Mouse (Mus musculus): ENCODE results near the gene Gm17026. TPM values are rescaled to one million over a fixed set of nuclear protein-coding genes. Genes with fewer than 3 reads are reported as not detected.
"Not testable (repeated sequence)": the region's sequence is repeated elsewhere in the genome, so short reads cannot be mapped to it uniquely, and the experiment has no call there.

The Gm17026 gene
- not detected in 2 replicates for polyA plus RNA-seq (2016; fragmentation: Nextera tagmentation; extraction: Ambion mirVana)

GRCm38 (mm10) chr14:42259948-42260347 is at the start of gene Gm17026:
TSS of gene Gm17026 (minus strand) at chr14:42260048.
- H3K36me3 ChIP-seq; H3K4me3 ChIP-seq; H3K9me3 ChIP-seq (replicated peaks); ATAC-seq; H3K4me1 ChIP-seq; H3K27ac ChIP-seq; H3K9ac ChIP-seq; H3K4me2 ChIP-seq; H3K27me3 ChIP-seq (replicated peaks): not testable (repeated sequence)
- no CpG with 5 or more reads among the region's 3 CpGs for WGBS (ENCODE audit: insufficient replicate concordance)

- ATAC-seq; H3K4me2 ChIP-seq; H3K27ac ChIP-seq; H3K4me1 ChIP-seq; H3K9ac ChIP-seq; H3K27me3 ChIP-seq (replicated peaks); H3K4me3 ChIP-seq; H3K9me3 ChIP-seq (replicated peaks); H3K36me3 ChIP-seq: not testable (repeated sequence)
- WGBS (ENCODE audit: insufficient replicate concordance): no CpG with 5 or more reads among the region's 3 CpGs
Observed at GRCm38 (mm10) chr14:42297258-42297657, 37.4 kb upstream of the Gm17026 start, which contains the start of gene Gm9611. TSS of gene Gm9611 (minus strand) at chr14:42297358.

- H3K9me3 ChIP-seq (replicated peaks); H3K9ac ChIP-seq; H3K36me3 ChIP-seq; H3K4me2 ChIP-seq; H3K27ac ChIP-seq; H3K4me3 ChIP-seq; ATAC-seq; H3K4me1 ChIP-seq; H3K27me3 ChIP-seq (replicated peaks): not testable (repeated sequence)
- 70% methylated on average over 8 of the region's 10 CpGs for WGBS (ENCODE audit: insufficient replicate concordance)
Observed at GRCm38 (mm10) chr14:42216766-42217537, 42.9 kb downstream of the Gm17026 start.

Small RNA genes lying within 50 kb of the gene (microRNA-seq; reads per million reads assigned to microRNA genes)
- gene Gm25208 (not detected), gene Gm25892 (not detected)

Other genes with a start within 250 kb of the Gm17026 start
- not detected in 2 replicates for gene Gm7951, start 142.7 kb downstream of the Gm17026 start, polyA plus RNA-seq (2016; fragmentation: Nextera tagmentation; extraction: Ambion mirVana)
- not detected in 2 replicates for gene Gm17027, start 97.4 kb downstream of the Gm17026 start, polyA plus RNA-seq (2016; fragmentation: Nextera tagmentation; extraction: Ambion mirVana)
- gene Gm3573, start 69.3 kb downstream of the Gm17026 start, polyA plus RNA-seq (2016; fragmentation: Nextera tagmentation; extraction: Ambion mirVana): not detected in 2 replicates
- gene Gm9611, start 37.3 kb upstream of the Gm17026 start, polyA plus RNA-seq (2016; fragmentation: Nextera tagmentation; extraction: Ambion mirVana): not detected in 2 replicates
- gene Gm7995, start 50.2 kb upstream of the Gm17026 start, polyA plus RNA-seq (2016; fragmentation: Nextera tagmentation; extraction: Ambion mirVana): not detected in 2 replicates
- gene Gm8005, start 179.6 kb upstream of the Gm17026 start, polyA plus RNA-seq (2016; fragmentation: Nextera tagmentation; extraction: Ambion mirVana): not detected in 2 replicates
- not detected in 2 replicates for gene Gm8011, start 203.8 kb upstream of the Gm17026 start, polyA plus RNA-seq (2016; fragmentation: Nextera tagmentation; extraction: Ambion mirVana)
- gene Gm8020, start 242.3 kb upstream of the Gm17026 start, polyA plus RNA-seq (2016; fragmentation: Nextera tagmentation; extraction: Ambion mirVana): not detected in 2 replicates

Measured in liver, embryonic 12.5 days (tissue).